Mouse (Mus musculus) forebrain, embryonic 14.5 days (tissue): Measurements from ENCODE around the gene Pcyox1. TPM values are rescaled to one million over a fixed set of nuclear protein-coding genes. Genes with fewer than 3 reads are reported as not detected.
"Not testable (repeated sequence)": the region's sequence is repeated elsewhere in the genome, so short reads cannot be mapped to it uniquely, and the experiment has no call there.

ENCODE experiments used
- ATAC-seq: fragments of 200-750 bp; cut with Nextera tagmentation; 2 replicates; pipeline ENCODE4 v1.8.0; 2017; ENCODE audit warnings: mild to moderate bottlenecking, moderate library complexity
- DNase-seq: peaks from one replicate; pipeline ENCODE4 v3.0.0-alpha.2; 2015; ENCODE audit warnings: low spot score
- H3K27ac ChIP-seq: fragments of 300-500 bp; sonication (generic); 2 replicates; pipeline ENCODE4 v1.5.1; 2014; ENCODE audit warnings: low read depth, mild to moderate bottlenecking, control low read depth, low read length, moderate library complexity
- H3K27me3 ChIP-seq: fragments of 300-500 bp; sonication (generic); replicated peaks from 2 replicates; pipeline ENCODE4 v1.6.1; 2014; ENCODE audit warnings: low read length, control low read depth, mixed read lengths; ENCODE audit not compliant: control insufficient read depth, insufficient read depth
- H3K36me3 ChIP-seq: fragments of 300-500 bp; sonication (generic); 2 replicates; pipeline ENCODE4 v1.6.1; 2014; ENCODE audit warnings: low read length, control low read depth; ENCODE audit not compliant: control insufficient read depth, insufficient read depth
- H3K4me1 ChIP-seq: fragments of 300-500 bp; sonication (generic); 2 replicates; pipeline ENCODE4 v1.6.1; 2014; ENCODE audit warnings: antibody characterized with exemption, low read length, control low read depth; ENCODE audit not compliant: control insufficient read depth, insufficient read depth
- H3K4me2 ChIP-seq: fragments of 300-500 bp; sonication (generic); 2 replicates; pipeline ENCODE4 v1.6.1; 2014; ENCODE audit warnings: mild to moderate bottlenecking, control low read depth, low read length
- H3K4me3 ChIP-seq: fragments of 300-500 bp; sonication (generic); 2 replicates; pipeline ENCODE4 v1.5.1; 2014; ENCODE audit warnings: low read depth, low read length, control low read depth
- H3K9ac ChIP-seq: fragments of 300-500 bp; sonication (generic); 2 replicates; pipeline ENCODE4 v1.6.1; 2014; ENCODE audit warnings: mild to moderate bottlenecking, low read length, control low read depth, moderate library complexity
- H3K9me3 ChIP-seq: fragments of 300-500 bp; sonication (generic); replicated peaks from 2 replicates; pipeline ENCODE4 v1.6.1; 2016; ENCODE audit warnings: low read length, control low read depth, mixed read lengths; ENCODE audit not compliant: control insufficient read depth
- WGBS: fragments of 180-500 bp; shearing (Covaris S2); extraction: QIAGEN DNeasy Blood & Tissue Kit; methylation state at CpG from one replicate; pipeline ENCODE4 v1.1.7; 2014; 5-methylcytosine and 5-hydroxymethylcytosine counted together
- polyA plus RNA-seq: library from polyadenylated mRNA; unstranded; fragments of >200 nt; fragmentation: Nextera tagmentation; extraction: Ambion mirVana; gene quantifications from 2 replicates; pipeline ENCODE4 v1.2.1, GENCODE M21; 2014

Gene Pcyox1
- polyA plus RNA-seq, 1 experiment from 2014 or later, result 81.3 TPM

GRCm38 (mm10) chr6:86346063-86346462 lies 50.9 kb downstream of the Pcyox1 start:
- no peak overlapping the region for H3K27ac ChIP-seq
- no peak overlapping the region for H3K4me2 ChIP-seq
- 0 out of 2 replicates have a peak, but pooled peaks cover 2% of the 10 kb centered on the region for H3K4me1 ChIP-seq
- H3K4me3 ChIP-seq, result no peak overlapping the region
- no peaks in the 10 kb centered on the region for H3K36me3 ChIP-seq
- H3K9me3 ChIP-seq, result no peaks in the 10 kb centered on the region
- no peaks in the 10 kb centered on the region for H3K27me3 ChIP-seq
- 86% methylated on average over 2 of the region's 2 CpGs for WGBS
- no peak overlapping the region for H3K9ac ChIP-seq
- DNase-seq (no peak), ATAC-seq (no peak)

DNA sequence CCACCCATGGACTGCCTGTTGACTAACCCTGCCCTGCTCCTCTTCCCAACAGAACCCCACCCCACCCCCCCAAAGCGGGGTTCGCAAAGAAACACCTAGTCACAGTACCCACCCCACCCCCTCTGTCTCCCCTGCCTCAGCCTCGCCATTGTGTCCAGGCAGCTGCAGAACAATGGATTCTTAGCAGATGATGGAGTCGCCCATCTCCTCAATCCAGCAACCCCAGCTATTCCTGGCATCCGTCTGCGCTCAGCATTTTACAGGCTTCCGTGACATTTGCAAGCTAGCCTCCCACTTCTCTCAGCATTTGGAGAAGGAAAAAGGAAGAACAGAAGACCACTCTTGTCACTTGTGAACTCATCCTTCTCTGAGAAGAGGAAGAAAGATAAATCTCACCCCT lies 53.3 kb downstream of the Pcyox1 start:
- H3K36me3 ChIP-seq, result no peaks in the 10 kb centered on the region
- H3K27me3 ChIP-seq, result no peaks in the 10 kb centered on the region
- H3K9me3 ChIP-seq, result no peaks in the 10 kb centered on the region
- H3K27ac ChIP-seq, result no peak overlapping the region
- ATAC-seq (no peak), DNase-seq (no peak)
- H3K9ac ChIP-seq, result peak overlapping the region; percentile 29; the same call in 1 of the 2 replicates
- 0 out of 2 replicates have a peak, but pooled peaks cover 2% of the 10 kb centered on the region for H3K4me1 ChIP-seq
- H3K4me3 ChIP-seq, result no peak overlapping the region
- WGBS, result 16% methylated on average over 7 of the region's 7 CpGs
- peak overlapping the region; percentile 16 for H3K4me2 ChIP-seq

GRCm38 (mm10) chr6:86336340-86336739 lies 60.6 kb downstream of the Pcyox1 start:
- 82% methylated on average over 4 of the region's 4 CpGs for WGBS

More at GRCm38 (mm10) chr6:86336340-86336739, 60.6 kb downstream of the Pcyox1 start:
- ATAC-seq, H3K27me3 ChIP-seq, H3K4me3 ChIP-seq, H3K36me3 ChIP-seq, H3K4me2 ChIP-seq, H3K4me1 ChIP-seq, H3K9me3 ChIP-seq, H3K27ac ChIP-seq, H3K9ac ChIP-seq, DNase-seq: not testable (repeated sequence)

Other genes starting within 250 kb of the Pcyox1 start
- gene Tgfa, start 201.9 kb downstream of the Pcyox1 start, polyA plus RNA-seq, result 7.5 and 12.0 TPM in 2 replicates
- gene Fam136a, start 31.5 kb downstream of the Pcyox1 start, polyA plus RNA-seq, result 129 and 130 TPM in 2 replicates
- 554 and 764 TPM in 2 replicates for gene Snrpg, start 25.9 kb downstream of the Pcyox1 start, polyA plus RNA-seq
- 299 and 325 TPM in 2 replicates for gene Tia1, start 7.1 kb upstream of the Pcyox1 start, polyA plus RNA-seq
- 1.9 TPM in 1 of 2 replicates, not detected in the other for gene Gm44790, start 29.5 kb upstream of the Pcyox1 start, polyA plus RNA-seq
- gene C87436, start 41.2 kb upstream of the Pcyox1 start, polyA plus RNA-seq, result 33.6 and 35.2 TPM in 2 replicates
- gene Pcbp1, start 129.2 kb upstream of the Pcyox1 start, polyA plus RNA-seq, result 176 and 206 TPM in 2 replicates
- 0.59 and 1.0 TPM in 2 replicates for gene Asprv1, start 231.0 kb upstream of the Pcyox1 start, polyA plus RNA-seq